ENCODE assay signal across 8 mouse cellular contexts in genomic region chr11:28365209-28365928, GRCm38 (mm10). TPM values are rescaled to one million over a fixed set of nuclear protein-coding genes. Genes with fewer than 3 reads are reported as not detected.
DNase-seq lines count a peak whose midpoint lies in the region; ATAC-seq and TF ChIP-seq lines count a peak whose summit lies in the region.

No protein-coding gene starts in this region.

- H3K4me1 ChIP-seq in forebrain, embryonic 16.5 days (replicated peaks; ENCODE audit: control insufficient read depth, insufficient read depth, low read length) = peaks cover 11% of the 10 kb centered on the region
- no peaks in the 10 kb centered on the region; a peak in 1 of 4 replicates for H3K4me1 ChIP-seq in liver, embryonic 14.5 days (replicated peaks; ENCODE audit: control insufficient read depth in 2 of 2, insufficient read depth in 2 of 2, low read length in 1 of 2)
- 0 out of 2 replicates have a peak, but pooled peaks cover 5% of the 10 kb centered on the region for H3K4me1 ChIP-seq in stomach, embryonic 15.5 days

- no peak for TF ChIP-seq EP300 in liver, embryonic 14.5 days (IDR thresholded peaks at IDR 0.05; ENCODE audit: low read depth)

- H3K36me3 ChIP-seq in forebrain, embryonic 16.5 days (ENCODE audit: control insufficient read depth, insufficient read depth) = no peaks in the 10 kb centered on the region
- H3K36me3 ChIP-seq in liver, embryonic 14.5 days (replicated peaks; ENCODE audit: control insufficient read depth, insufficient read depth, low read depth) = no peaks in the 10 kb centered on the region
- no peaks in the 10 kb centered on the region for H3K36me3 ChIP-seq in stomach, embryonic 15.5 days

- DNase-seq in B cell, adult 2 months = peak; percentile 5 to 16
- peak; percentile 74 to 78 for DNase-seq in heart, postnatal 14 days
- peak; percentile 88 to 92 for DNase-seq in kidney, postnatal 4 days
- peak; percentile 9 to 45 (median 31) for DNase-seq in liver, embryonic 14.5 days (ENCODE audit: low read depth in 3 of 3, low spot score in 3 of 3)
- peak; percentile 87 for DNase-seq in neural tube, embryonic 10.5 days (ENCODE audit: extremely low spot score, low spot score)

- peak overlapping the region; percentile 60 for H3K4me2 ChIP-seq in forebrain, embryonic 16.5 days (ENCODE audit: low read length)
- H3K4me2 ChIP-seq in liver, embryonic 14.5 days (ENCODE audit: low read depth) = peak overlapping the region; percentile 46
- peak overlapping the region; percentile 57 for H3K4me2 ChIP-seq in stomach, embryonic 15.5 days

- peak overlapping the region; percentile 42 for H3K4me3 ChIP-seq in forebrain, embryonic 16.5 days (replicated peaks; ENCODE audit: low read length)
- peak overlapping the region in 1 of 2 experiments; percentile 25; a peak in 1 of 4 replicates for H3K4me3 ChIP-seq in liver, embryonic 14.5 days (ENCODE audit: insufficient read depth in 1 of 2, low read depth in 2 of 2, low read length in 2 of 2)
- H3K4me3 ChIP-seq in stomach, embryonic 15.5 days (replicated peaks) = peak overlapping the region; percentile 30

- no peak for TF ChIP-seq CTCF in liver, embryonic 14.5 days (IDR thresholded peaks at IDR 0.05; ENCODE audit: low read depth)

- ATAC-seq in cerebellum, adult (ENCODE audit: insufficient number of reproducible peaks, low FRiP score, low TSS enrichment) = 0 out of 2 replicates have a peak, but pooled peaks have one; percentile 36
- peak; percentile 96 for ATAC-seq in forebrain, embryonic 16.5 days
- ATAC-seq in liver, embryonic 14.5 days (ENCODE audit: insufficient read depth) = peak; percentile 71
- ATAC-seq in stomach, embryonic 15.5 days (ENCODE audit: insufficient read depth, low FRiP score, low read depth) = peak; percentile 60; the same call in 1 of the 2 replicates

- intact Hi-C loops in heart, postnatal 14 days (cut with DNase I) = loop anchor here (5.0 kb wide), 1 partner anchor 217 kb away; the partner anchor contains the start of gene Ccdc85a

- H3K27me3 ChIP-seq in forebrain, embryonic 16.5 days (replicated peaks; ENCODE audit: control insufficient read depth, insufficient read depth, low read length) = no peaks in the 10 kb centered on the region
- no peaks in the 10 kb centered on the region for H3K27me3 ChIP-seq in liver, embryonic 14.5 days (ENCODE audit: control insufficient read depth, insufficient read depth, low read length)
- H3K27me3 ChIP-seq in stomach, embryonic 15.5 days (replicated peaks) = no peaks in the 10 kb centered on the region

- peak overlapping the region; percentile 8; the same call in 1 of the 2 replicates for H3K27ac ChIP-seq in forebrain, embryonic 16.5 days (ENCODE audit: low read length)
- H3K27ac ChIP-seq in liver, embryonic 14.5 days = no peak overlapping the region
- H3K27ac ChIP-seq in stomach, embryonic 15.5 days = no peak overlapping the region

- WGBS in forebrain, embryonic 16.5 days = 3% methylated on average over 26 of the region's 26 CpGs
- WGBS in liver, embryonic 14.5 days (ENCODE audit: insufficient replicate concordance) = 11% methylated on average over 26 of the region's 26 CpGs
- WGBS in stomach, embryonic 15.5 days = 10% methylated on average over 26 of the region's 26 CpGs

- H3K9me3 ChIP-seq in forebrain, embryonic 16.5 days (ENCODE audit: control insufficient read depth, low read length) = no peaks in the 10 kb centered on the region
- no peaks in the 10 kb centered on the region for H3K9me3 ChIP-seq in liver, embryonic 14.5 days (ENCODE audit: control insufficient read depth, low read length)
- no peaks in the 10 kb centered on the region for H3K9me3 ChIP-seq in stomach, embryonic 15.5 days

- H3K9ac ChIP-seq in forebrain, embryonic 16.5 days (replicated peaks; ENCODE audit: low read depth, low read length) = peak overlapping the region; percentile 65
- no peak overlapping the region for H3K9ac ChIP-seq in liver, embryonic 14.5 days (replicated peaks)
- H3K9ac ChIP-seq in stomach, embryonic 15.5 days = no peak overlapping the region

RNA-seq across cellular contexts. Expression of gene Gm6685, which starts 25.7 kb away (rescaled TPM):
- polyA plus RNA-seq in forebrain, embryonic 16.5 days (2015; fragmentation: Nextera tagmentation; extraction: Ambion mirVana) = not detected in 2 replicates
- total RNA-seq in heart, postnatal 14 days (2021) = 1 to 10 TPM; 3.5 to 3.7 TPM
- 0.06 TPM in 1 of 2 replicates, not detected in the other for polyA plus RNA-seq in liver, embryonic 14.5 days (2012; rRNA removed)
- not detected in 2 replicates for polyA plus RNA-seq in liver, embryonic 14.5 days (2014; fragmentation: Nextera tagmentation; extraction: Ambion mirVana)
- 0.80 TPM in 1 of 2 replicates, not detected in the other for polyA plus RNA-seq in stomach, embryonic 15.5 days (2015; fragmentation: Nextera tagmentation; extraction: Ambion mirVana)

Comparison
In these comparisons a context has a peak if more than half of its experiments do, and no peak if none do; other contexts are left out.
1. DNase-seq: peak in every context shown above with its lines; median percentile 90 in kidney, postnatal 4 days; 87 in neural tube, embryonic 10.5 days; 76 in heart, postnatal 14 days; 31 in liver, embryonic 14.5 days; 10 in B cell, adult 2 months.
2. ATAC-seq: peak in every context shown above with its lines; median percentile 96 in forebrain, embryonic 16.5 days; 71 in liver, embryonic 14.5 days; 60 in stomach, embryonic 15.5 days; 36 in cerebellum, adult.